Mouse (Mus musculus) neural tube, embryonic 13.5 days (tissue): ENCODE data around the gene Macrod2. TPM values are rescaled to one million over a fixed set of nuclear protein-coding genes. Genes with fewer than 3 reads are reported as not detected.
"Not testable (repeated sequence)": the region's sequence is repeated elsewhere in the genome, so short reads cannot be mapped to it uniquely, and the experiment has no call there.

Experiments
- ATAC-seq: fragments of 200-750 bp; cut with Nextera tagmentation; 2 replicates; pipeline ENCODE4 v1.8.0; 2017; ENCODE audit warnings: low read depth, mild to moderate bottlenecking, moderate TSS enrichment, moderate library complexity
- H3K27ac ChIP-seq: fragments of 300-500 bp; sonication (generic); replicated peaks from 2 replicates; pipeline ENCODE4 v1.5.1; 2015; ENCODE audit warnings: moderate library complexity, mild to moderate bottlenecking, inconsistent platforms
- H3K27me3 ChIP-seq: fragments of 300-500 bp; sonication (generic); 2 replicates; pipeline ENCODE4 v1.6.1; 2015; ENCODE audit warnings: mild to moderate bottlenecking, inconsistent platforms
- H3K36me3 ChIP-seq: fragments of 300-500 bp; sonication (generic); 2 replicates; pipeline ENCODE4 v1.6.1; 2015; ENCODE audit warnings: mild to moderate bottlenecking, inconsistent platforms
- H3K4me1 ChIP-seq: fragments of 300-500 bp; sonication (generic); replicated peaks from 2 replicates; pipeline ENCODE4 v1.6.1; 2015; ENCODE audit warnings: inconsistent platforms
- H3K4me2 ChIP-seq: fragments of 300-500 bp; sonication (generic); 2 replicates; pipeline ENCODE4 v1.6.1; 2015; ENCODE audit warnings: inconsistent platforms, mild to moderate bottlenecking, moderate library complexity
- H3K4me3 ChIP-seq: fragments of 300-500 bp; sonication (generic); 2 replicates; pipeline ENCODE4 v1.5.1; 2015; ENCODE audit warnings: mild to moderate bottlenecking, inconsistent platforms
- H3K9ac ChIP-seq: fragments of 300-500 bp; sonication (generic); 2 replicates; pipeline ENCODE4 v1.6.1; 2015; ENCODE audit warnings: moderate library complexity, mild to moderate bottlenecking, inconsistent platforms
- H3K9me3 ChIP-seq: fragments of 300-500 bp; sonication (generic); 2 replicates; pipeline ENCODE4 v1.6.1; 2016; ENCODE audit warnings: inconsistent platforms
- WGBS: fragments of 180-500 bp; shearing (Covaris S2); methylation state at CpG from one replicate; pipeline ENCODE4 v1.1.7; 2015; 5-methylcytosine and 5-hydroxymethylcytosine counted together
- polyA plus RNA-seq: library from polyadenylated mRNA; unstranded; fragments of >200 nt; fragmentation: Nextera tagmentation; extraction: Ambion mirVana; gene quantifications from 2 replicates; pipeline ENCODE4 v1.2.1, GENCODE M21; 2015

Gene Macrod2
- polyA plus RNA-seq, 1 experiment from 2014 or later, result 78.9 TPM

GRCm38 (mm10) chr2:140707550-140707949, 312.4 kb downstream of the Macrod2 start:
- H3K9ac ChIP-seq, result no peak overlapping the region

GRCm38 (mm10) chr2:140715822-140716221, 320.7 kb downstream of the Macrod2 start:
- WGBS, result 86% methylated on average over 4 of the region's 4 CpGs

More at GRCm38 (mm10) chr2:140707550-140707949, 312.4 kb downstream of the Macrod2 start:
- H3K27me3 ChIP-seq, result no peaks in the 10 kb centered on the region
- WGBS, result 86% methylated on average over 5 of the region's 5 CpGs
- no peak overlapping the region for H3K27ac ChIP-seq
- no peaks in the 10 kb centered on the region for H3K36me3 ChIP-seq
- H3K9me3 ChIP-seq, result no peaks in the 10 kb centered on the region
- H3K4me3 ChIP-seq, result no peak overlapping the region
- peaks cover 10% of the 10 kb centered on the region; the same call in 1 of the 2 replicates for H3K4me1 ChIP-seq
- H3K4me2 ChIP-seq, result no peak overlapping the region
- ATAC-seq, result no peak

GRCm38 (mm10) chr2:140717407-140717806, 322.3 kb downstream of the Macrod2 start:
- Histone ChIP-seq H3K4me2 (no peak overlapping the region), H3K36me3 (no peaks in the 10 kb centered on the region), H3K9me3 (no peaks in the 10 kb centered on the region), H3K4me1 (no peaks in the 10 kb centered on the region), H3K4me3 (no peak overlapping the region), H3K27me3 (no peaks in the 10 kb centered on the region), H3K27ac (no peak overlapping the region), H3K9ac (no peak overlapping the region)
- ATAC-seq, result no peak
- WGBS, result 85% methylated on average over 9 of the region's 9 CpGs

More at GRCm38 (mm10) chr2:140715822-140716221, 320.7 kb downstream of the Macrod2 start:
- no peak for ATAC-seq
- H3K27me3 ChIP-seq, result no peaks in the 10 kb centered on the region
- H3K36me3 ChIP-seq, result no peaks in the 10 kb centered on the region
- H3K9me3 ChIP-seq, result no peaks in the 10 kb centered on the region
- H3K9ac ChIP-seq, result no peak overlapping the region
- H3K4me3 ChIP-seq, result no peak overlapping the region
- no peak overlapping the region for H3K27ac ChIP-seq
- H3K4me1 ChIP-seq, result no peaks in the 10 kb centered on the region
- H3K4me2 ChIP-seq, result no peak overlapping the region

- Histone ChIP-seq H3K9ac (no peak overlapping the region), H3K36me3 (no peaks in the 10 kb centered on the region), H3K4me1 (no peaks in the 10 kb centered on the region), H3K4me3 (no peak overlapping the region), H3K27me3 (no peaks in the 10 kb centered on the region), H3K4me2 (no peak overlapping the region), H3K27ac (no peak overlapping the region), H3K9me3 (no peaks in the 10 kb centered on the region)
- no peak for ATAC-seq
- WGBS, result 67% methylated on average over 6 of the region's 6 CpGs
Observed at GRCm38 (mm10) chr2:140732616-140733183, 337.6 kb downstream of the Macrod2 start.

GRCm38 (mm10) chr2:140740511-140740910, 345.4 kb downstream of the Macrod2 start:
- 93% methylated on average over 5 of the region's 5 CpGs for WGBS
- H3K27ac ChIP-seq, result no peak overlapping the region
- no peaks in the 10 kb centered on the region for H3K4me1 ChIP-seq
- H3K4me3 ChIP-seq, result no peak overlapping the region
- no peaks in the 10 kb centered on the region for H3K27me3 ChIP-seq
- no peak overlapping the region for H3K9ac ChIP-seq
- H3K9me3 ChIP-seq, result no peaks in the 10 kb centered on the region
- H3K36me3 ChIP-seq, result no peaks in the 10 kb centered on the region
- H3K4me2 ChIP-seq, result no peak overlapping the region
- ATAC-seq, result no peak

GRCm38 (mm10) chr2:140742954-140743353, 347.8 kb downstream of the Macrod2 start:
- 75% methylated on average over 2 of the region's 2 CpGs for WGBS
- H3K36me3 ChIP-seq, result not testable (repeated sequence)

GRCm38 (mm10) chr2:140758881-140759280, 363.8 kb downstream of the Macrod2 start:
- H3K4me2 ChIP-seq, result no peak overlapping the region
- H3K27me3 ChIP-seq, result no peaks in the 10 kb centered on the region
- H3K4me3 ChIP-seq, result no peak overlapping the region
- no peaks in the 10 kb centered on the region for H3K36me3 ChIP-seq
- H3K27ac ChIP-seq, result no peak overlapping the region
- H3K9me3 ChIP-seq, result no peaks in the 10 kb centered on the region
- no peak for ATAC-seq
- no peak overlapping the region for H3K9ac ChIP-seq
- no peaks in the 10 kb centered on the region for H3K4me1 ChIP-seq
- 87% methylated on average over 2 of the region's 2 CpGs for WGBS

More at GRCm38 (mm10) chr2:140742954-140743353, 347.8 kb downstream of the Macrod2 start:
- H3K9ac ChIP-seq, H3K27me3 ChIP-seq, H3K4me1 ChIP-seq, H3K9me3 ChIP-seq, ATAC-seq, H3K4me3 ChIP-seq, H3K27ac ChIP-seq, H3K4me2 ChIP-seq: not testable (repeated sequence)

- no peak for ATAC-seq
- H3K4me1 ChIP-seq, result no peaks in the 10 kb centered on the region
- no peak overlapping the region for H3K4me3 ChIP-seq
Observed at GRCm38 (mm10) chr2:140759732-140760131, 364.6 kb downstream of the Macrod2 start.

GRCm38 (mm10) chr2:140760137-140760536, 365.0 kb downstream of the Macrod2 start:
- H3K9ac ChIP-seq, result no peak overlapping the region
- H3K4me3 ChIP-seq, result no peak overlapping the region
- no peaks in the 10 kb centered on the region for H3K4me1 ChIP-seq
- H3K27ac ChIP-seq, result no peak overlapping the region
- WGBS, result 98% methylated on average over 3 of the region's 3 CpGs
- H3K36me3 ChIP-seq, result no peaks in the 10 kb centered on the region
- no peak for ATAC-seq
- no peak overlapping the region for H3K4me2 ChIP-seq
- no peaks in the 10 kb centered on the region for H3K9me3 ChIP-seq
- H3K27me3 ChIP-seq, result no peaks in the 10 kb centered on the region

More at GRCm38 (mm10) chr2:140759732-140760131, 364.6 kb downstream of the Macrod2 start:
- no peak overlapping the region for H3K4me2 ChIP-seq
- no peak overlapping the region for H3K9ac ChIP-seq
- no peak overlapping the region for H3K27ac ChIP-seq
- H3K36me3 ChIP-seq, result no peaks in the 10 kb centered on the region
- H3K9me3 ChIP-seq, result no peaks in the 10 kb centered on the region
- no peaks in the 10 kb centered on the region for H3K27me3 ChIP-seq

- no peak overlapping the region for H3K4me3 ChIP-seq
- no peak overlapping the region for H3K4me2 ChIP-seq
- no peaks in the 10 kb centered on the region for H3K9me3 ChIP-seq
- 0 out of 2 replicates have a peak, but pooled peaks have one; percentile 36 for ATAC-seq
- WGBS, result 69% methylated on average over 12 of the region's 12 CpGs
- H3K27ac ChIP-seq, result no peak overlapping the region
- H3K27me3 ChIP-seq, result no peaks in the 10 kb centered on the region
- H3K9ac ChIP-seq, result no peak overlapping the region
- no peaks in the 10 kb centered on the region for H3K4me1 ChIP-seq
- no peaks in the 10 kb centered on the region for H3K36me3 ChIP-seq
Observed at GRCm38 (mm10) chr2:140763076-140763891, 368.2 kb downstream of the Macrod2 start.

GRCm38 (mm10) chr2:140769473-140769872, 374.4 kb downstream of the Macrod2 start:
- no peaks in the 10 kb centered on the region for H3K36me3 ChIP-seq
- H3K27ac ChIP-seq, result no peak overlapping the region
- no peak overlapping the region for H3K9ac ChIP-seq
- no peaks in the 10 kb centered on the region for H3K4me1 ChIP-seq
- no peaks in the 10 kb centered on the region for H3K9me3 ChIP-seq
- no peak overlapping the region for H3K4me3 ChIP-seq
- 85% methylated on average over 4 of the region's 4 CpGs for WGBS
- no peak for ATAC-seq
- H3K4me2 ChIP-seq, result no peak overlapping the region
- no peaks in the 10 kb centered on the region for H3K27me3 ChIP-seq

- H3K27ac ChIP-seq, result no peak overlapping the region
- no peak overlapping the region for H3K4me2 ChIP-seq
- 92% methylated on average over 6 of the region's 6 CpGs for WGBS
- no peak for ATAC-seq
- no peaks in the 10 kb centered on the region for H3K9me3 ChIP-seq
- H3K27me3 ChIP-seq, result no peaks in the 10 kb centered on the region
- H3K36me3 ChIP-seq, result no peaks in the 10 kb centered on the region
- H3K9ac ChIP-seq, result no peak overlapping the region
- H3K4me1 ChIP-seq, result no peaks in the 10 kb centered on the region
- H3K4me3 ChIP-seq, result no peak overlapping the region
Observed at GRCm38 (mm10) chr2:140772825-140773224, 377.7 kb downstream of the Macrod2 start.
